21 mouse cellular contexts compared by ENCODE assay signal in the genomic region with DNA sequence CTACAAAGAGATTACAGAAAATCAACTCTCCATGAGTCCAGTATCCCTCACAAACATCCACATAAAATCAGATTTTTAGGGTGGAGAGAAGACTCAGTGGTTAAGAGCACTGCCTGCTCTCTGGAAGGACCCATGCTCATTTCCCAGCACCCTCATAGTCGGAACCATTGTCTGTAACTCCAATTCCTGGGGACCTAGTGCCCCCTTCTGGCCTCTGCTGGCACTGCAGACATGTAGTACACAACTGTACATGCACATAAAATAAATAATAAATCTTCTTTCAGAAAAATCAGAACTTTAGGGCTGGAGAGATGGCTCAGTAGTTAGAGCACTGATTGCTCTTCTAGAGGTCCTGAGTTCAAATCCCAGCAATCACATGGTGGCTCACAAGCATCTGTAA. TPM values are rescaled to one million over a fixed set of nuclear protein-coding genes. Genes with fewer than 3 reads are reported as not detected.
DNase-seq lines count a peak whose midpoint lies in the region; ATAC-seq and TF ChIP-seq lines count a peak whose summit lies in the region.
"Had no signal": no experiment of that assay in that cellular context is flagged by ENCODE, and none has a peak within 500 bp of the region (broad histone marks: within the 10 kb centered on the region; RNA-seq: fewer than 3 reads in every experiment).

No protein-coding gene starts in this region.

- no peak overlapping the region for H3K27ac ChIP-seq in left cerebral cortex, adult 2 months
- H3K27ac ChIP-seq: embryonic facial prominence, embryonic 12.5 days; hindbrain, postnatal 0 days; liver, embryonic 13.5 days; midbrain, embryonic 15.5 days had no signal

- no peaks in the 10 kb centered on the region for H3K27me3 ChIP-seq in Patski
- H3K27me3 ChIP-seq: embryonic facial prominence, embryonic 12.5 days had no signal

- POLR2A ChIA-PET in Patski (lab: Charles Lee), result no interaction called here

- in situ Hi-C loops in Patski (cut with MboI; ENCODE audit: low pct_unique_long_range_greater_than_20kb), result no loop called here

- intact Hi-C loops in left cerebral cortex, adult 2 months (cut with DNase I), result no loop called here

- no peak for DNase-seq in left cerebral cortex, adult 2 months (ENCODE audit: extremely low spot score in 1 of 2, low spot score in 2 of 2)
- DNase-seq in left cerebral cortex, adult 9 months (ENCODE audit: low spot score in 2 of 2), result no peak
- peak; percentile 24 for DNase-seq in thymus, postnatal 14 days
- no peak for DNase-seq in thymus, postnatal 4 days
- DNase-seq in Patski (ENCODE audit: low read depth, low spot score), result no peak
- DNase-seq in ovary, postnatal 10 days (ENCODE audit: low spot score), result no peak
- DNase-seq in T-cell, adult 2 months (ENCODE audit: low spot score), result no peak
- DNase-seq: adrenal gland, postnatal 36 days; gastrocnemius, postnatal 25 days; heart, postnatal 4 days; liver, embryonic 13.5 days; thymus, postnatal 25 days had no signal

- no peak overlapping the region for H3K4me3 ChIP-seq in left cerebral cortex, adult 2 months
- H3K4me3 ChIP-seq: embryonic facial prominence, embryonic 12.5 days; heart, embryonic 12.5 days; liver, embryonic 13.5 days; midbrain, embryonic 15.5 days had no signal

- CTCF ChIA-PET in Patski (lab: Charles Lee), result no interaction called here

- ATAC-seq in Patski, result no peak
- ATAC-seq: activated CD4-positive, CD25-positive, alpha-beta regulatory T cell, adult 4 months; hindbrain, postnatal 0 days; midbrain, embryonic 15.5 days had no signal

- peak; percentile 30 for TF ChIP-seq CTCF in left cerebral cortex, adult 2 months (IDR thresholded peaks at IDR 0.05)
- peak; percentile 58 for TF ChIP-seq CTCF in Patski (IDR thresholded peaks at IDR 0.05)

RNA-seq across cellular contexts. Expression of gene Cpn2, which starts 58.0 kb away (rescaled TPM):
- total RNA-seq in left cerebral cortex, adult 2 months (2021), result not detected
- polyA plus RNA-seq in Patski (2021), result not detected
- total RNA-seq: gastrocnemius, postnatal 25 days; heart, postnatal 4 days; layer of hippocampus, adult 8-10 months; left cerebral cortex, postnatal 14 days had no signal
- polyA plus RNA-seq: activated CD4-positive, CD25-positive, alpha-beta regulatory T cell, adult 4 months; embryonic facial prominence, embryonic 12.5 days; heart, embryonic 12.5 days; hindbrain, postnatal 0 days; kidney, embryonic 14.5 days; midbrain, embryonic 15.5 days; neural tube, embryonic 11.5 days had no signal
